Mouse (Mus musculus) inflammation-experienced regulatory T-cells (primary cell): ENCODE data around the gene Nr5a1. TPM values are rescaled to one million over a fixed set of nuclear protein-coding genes. Genes with fewer than 3 reads are reported as not detected.

ENCODE experiments used
- polyA plus RNA-seq, 2 experiments: library from polyadenylated mRNA; unstranded; fragments of 100-300 nt; shearing (Covaris generic); gene quantifications; one replicate each; pipeline ENCODE4 v1.2.1; 2017

Gene Nr5a1
- polyA plus RNA-seq = under 1 TPM in 1 of 2 experiments, not detected in 1; 0.16 TPM

DNA sequence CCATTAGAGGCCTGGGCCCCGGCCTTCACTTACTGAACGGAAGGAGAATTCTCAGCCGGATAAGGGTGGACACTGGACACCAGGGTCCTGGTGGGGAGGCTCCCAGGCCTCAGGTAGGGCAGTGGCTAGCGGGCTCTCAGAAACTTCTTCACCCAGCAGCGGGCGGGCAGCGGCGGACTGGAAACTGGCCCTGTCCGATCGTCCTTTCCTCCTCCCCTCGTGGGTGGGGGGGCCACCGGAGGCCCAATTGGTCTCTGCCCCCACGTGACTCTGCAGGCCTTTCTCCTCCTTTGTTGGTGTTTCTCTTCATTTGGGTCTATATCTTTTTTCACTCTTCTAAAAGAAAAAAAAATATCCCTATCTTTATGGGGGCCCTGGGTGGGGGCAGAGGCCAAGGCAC is at the start of gene Nr5a1:
Gene Nr5a1, minus strand, starts transcription at position 219 of the 400 bp plus-strand sequence.

DNA sequence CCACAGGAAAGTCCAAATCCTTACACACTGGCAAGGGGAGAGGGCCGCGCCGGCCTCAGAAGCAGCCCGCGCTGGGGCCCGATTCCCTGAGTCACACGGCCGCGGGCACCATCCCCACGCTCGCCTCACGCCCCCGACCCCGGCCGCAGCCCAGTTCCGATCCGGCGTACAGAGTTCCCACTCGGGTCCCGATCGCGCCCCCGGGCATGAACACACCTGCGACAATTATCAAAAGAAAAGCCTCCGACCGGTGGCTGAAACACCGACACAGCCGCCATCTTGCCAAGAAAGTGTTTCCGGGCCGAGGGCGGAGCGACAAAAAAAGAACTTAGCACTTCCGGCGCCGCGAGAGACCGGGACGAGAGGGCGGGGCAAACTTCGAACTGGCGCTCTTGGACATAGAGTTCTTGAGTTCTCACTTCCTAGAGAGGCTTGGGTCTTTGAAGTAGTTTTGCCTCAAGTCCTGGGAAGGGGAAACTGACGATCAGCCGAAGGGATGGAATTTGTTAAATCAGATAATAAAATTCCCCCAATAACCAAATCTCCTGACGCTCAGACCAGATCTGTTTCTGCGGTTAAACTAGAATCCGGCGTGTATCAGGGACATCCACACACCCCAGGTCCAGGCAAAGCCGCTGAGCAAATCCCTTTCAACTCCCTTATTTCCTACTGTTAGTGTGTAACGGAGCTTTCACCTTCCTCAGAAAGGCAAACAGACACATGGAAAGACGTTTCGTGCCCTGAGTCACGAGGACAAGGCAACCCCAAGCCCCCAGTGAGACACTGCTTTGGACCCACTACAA is 70.5 kb downstream of the Nr5a1 start, which contains the start of gene Psmb7:
Gene Psmb7, minus strand, starts transcription at position 463 of the 803 bp plus-strand sequence.

Other genes starting within 250 kb of the Nr5a1 start
- gene Nek6, start 202.9 kb downstream of the Nr5a1 start, polyA plus RNA-seq = 1 to 10 TPM; 3.0 to 6.1 TPM
- 100 to 1,000 TPM; 101 to 108 TPM for gene Psmb7, start 70.5 kb downstream of the Nr5a1 start, polyA plus RNA-seq
- 1 to 10 TPM in 1 of 2 experiments, under 1 TPM in 1; 0.58 to 1.8 TPM for gene Nr6a1, start 213.1 kb upstream of the Nr5a1 start, polyA plus RNA-seq
- under 1 TPM; 0.04 to 0.72 TPM for gene Olfml2a, start 217.4 kb upstream of the Nr5a1 start, polyA plus RNA-seq